Mouse (Mus musculus): ENCODE data around the gene Sars2. TPM values are rescaled to one million over a fixed set of nuclear protein-coding genes. Genes with fewer than 3 reads are reported as not detected.

Gene Sars2
- polyA plus RNA-seq, 1 experiment from 2014 or later, result 18.3 TPM

- Histone ChIP-seq H3K9ac (no peak overlapping the region), H3K36me3 (replicated peaks) (no peaks in the 10 kb centered on the region), H3K4me2 (no peak overlapping the region), H3K4me3 (no peak overlapping the region), H3K4me1 (peaks cover 8% of the 10 kb centered on the region; the same call in 1 of the 2 replicates), H3K27ac (no peak overlapping the region), H3K27me3 (replicated peaks) (no peaks in the 10 kb centered on the region), H3K9me3 (no peaks in the 10 kb centered on the region)
- 92% methylated on average over 9 of the region's 9 CpGs for WGBS
- ATAC-seq (replicated peaks), result no peak
These were observed 58.2 kb downstream of the Sars2 start for GRCm38 (mm10) chr7:28799994-28800393.

GRCm38 (mm10) chr7:28801451-28801850 lies 59.7 kb downstream of the Sars2 start:
- peaks cover 6% of the 10 kb centered on the region; the same call in 1 of the 2 replicates for H3K4me1 ChIP-seq
- H3K9me3 ChIP-seq, result no peaks in the 10 kb centered on the region
- no peak overlapping the region for H3K4me3 ChIP-seq
- no peak overlapping the region for H3K4me2 ChIP-seq
- no peaks in the 10 kb centered on the region for H3K27me3 ChIP-seq (replicated peaks)
- no peak overlapping the region for H3K9ac ChIP-seq
- no peaks in the 10 kb centered on the region for H3K36me3 ChIP-seq (replicated peaks)
- no peak overlapping the region for H3K27ac ChIP-seq
- 85% methylated on average over 3 of the region's 3 CpGs for WGBS
- ATAC-seq (replicated peaks), result no peak

- 21% methylated on average over 10 of the region's 10 CpGs for WGBS
- no peak for ATAC-seq (replicated peaks)
- Histone ChIP-seq H3K4me1 (no peaks in the 10 kb centered on the region; the same call in 1 of the 2 replicates), H3K4me2 (no peak overlapping the region), H3K4me3 (no peak overlapping the region), H3K36me3 (replicated peaks) (no peaks in the 10 kb centered on the region), H3K27ac (peak overlapping the region; percentile 45; the same call in 1 of the 2 replicates), H3K9ac (no peak overlapping the region), H3K9me3 (no peaks in the 10 kb centered on the region), H3K27me3 (replicated peaks) (no peaks in the 10 kb centered on the region)
These were observed 60.3 kb downstream of the Sars2 start for GRCm38 (mm10) chr7:28801901-28802670.

- H3K9me3 ChIP-seq, result no peaks in the 10 kb centered on the region
- no peak for ATAC-seq (replicated peaks)
- no peak overlapping the region for H3K9ac ChIP-seq
- H3K36me3 ChIP-seq (replicated peaks), result no peaks in the 10 kb centered on the region
- H3K27me3 ChIP-seq (replicated peaks), result no peaks in the 10 kb centered on the region
- peaks cover 6% of the 10 kb centered on the region for H3K4me1 ChIP-seq
- peak overlapping the region; percentile 45 for H3K27ac ChIP-seq
- no peak overlapping the region for H3K4me2 ChIP-seq
- no peak overlapping the region for H3K4me3 ChIP-seq
- WGBS, result 9% methylated on average over 10 of the region's 10 CpGs
These were observed 61.2 kb downstream of the Sars2 start for GRCm38 (mm10) chr7:28802846-28803588.

Other genes starting within 250 kb of the Sars2 start
- gene Ifnl2, start 231.5 kb upstream of the Sars2 start, polyA plus RNA-seq (2015; fragmentation: Nextera tagmentation; extraction: Ambion mirVana), result not detected in 2 replicates
- gene Ifnl3, start 219.2 kb upstream of the Sars2 start, polyA plus RNA-seq (2015; fragmentation: Nextera tagmentation; extraction: Ambion mirVana), result not detected in 2 replicates
- gene Sycn, start 201.1 kb upstream of the Sars2 start, polyA plus RNA-seq (2015; fragmentation: Nextera tagmentation; extraction: Ambion mirVana), result not detected in 2 replicates
- 0.14 and 0.18 TPM in 2 replicates for gene Nccrp1, start 194.7 kb upstream of the Sars2 start, polyA plus RNA-seq (2015; fragmentation: Nextera tagmentation; extraction: Ambion mirVana)
- gene Samd4b, start 143.8 kb upstream of the Sars2 start, polyA plus RNA-seq (2015; fragmentation: Nextera tagmentation; extraction: Ambion mirVana), result 22.8 and 24.8 TPM in 2 replicates
- 20.9 and 21.6 TPM in 2 replicates for gene Pak4, start 143.8 kb upstream of the Sars2 start, polyA plus RNA-seq (2015; fragmentation: Nextera tagmentation; extraction: Ambion mirVana)
- 0.40 TPM in 1 of 2 replicates, not detected in the other for gene Acp7, start 110.7 kb upstream of the Sars2 start, polyA plus RNA-seq (2015; fragmentation: Nextera tagmentation; extraction: Ambion mirVana)
- 10.2 and 12.1 TPM in 2 replicates for gene Fbxo27, start 49.1 kb upstream of the Sars2 start, polyA plus RNA-seq (2015; fragmentation: Nextera tagmentation; extraction: Ambion mirVana)
- gene Fbxo17, start 25.2 kb upstream of the Sars2 start, polyA plus RNA-seq (2015; fragmentation: Nextera tagmentation; extraction: Ambion mirVana), result 3.7 and 4.0 TPM in 2 replicates
- 96.7 and 106 TPM in 2 replicates for gene Mrps12, start 172 bp upstream of the Sars2 start, polyA plus RNA-seq (2015; fragmentation: Nextera tagmentation; extraction: Ambion mirVana)
- 0.36 and 0.50 TPM in 2 replicates for gene Ccer2, start 14.2 kb downstream of the Sars2 start, polyA plus RNA-seq (2015; fragmentation: Nextera tagmentation; extraction: Ambion mirVana)
- 125 and 129 TPM in 2 replicates for gene Sirt2, start 24.7 kb downstream of the Sars2 start, polyA plus RNA-seq (2015; fragmentation: Nextera tagmentation; extraction: Ambion mirVana)
- gene Nfkbib, start 25.5 kb downstream of the Sars2 start, polyA plus RNA-seq (2015; fragmentation: Nextera tagmentation; extraction: Ambion mirVana), result 65.8 and 66.5 TPM in 2 replicates
- gene Rinl, start 47.0 kb downstream of the Sars2 start, polyA plus RNA-seq (2015; fragmentation: Nextera tagmentation; extraction: Ambion mirVana), result 2.4 and 3.3 TPM in 2 replicates
- 175 and 176 TPM in 2 replicates for gene Hnrnpl, start 66.5 kb downstream of the Sars2 start, polyA plus RNA-seq (2015; fragmentation: Nextera tagmentation; extraction: Ambion mirVana)
- gene Ech1, start 83.2 kb downstream of the Sars2 start, polyA plus RNA-seq (2015; fragmentation: Nextera tagmentation; extraction: Ambion mirVana), result 92.7 and 94.7 TPM in 2 replicates
- 5.6 and 8.2 TPM in 2 replicates for gene Lgals4, start 91.9 kb downstream of the Sars2 start, polyA plus RNA-seq (2015; fragmentation: Nextera tagmentation; extraction: Ambion mirVana)
- gene Lgals7, start 121.9 kb downstream of the Sars2 start, polyA plus RNA-seq (2015; fragmentation: Nextera tagmentation; extraction: Ambion mirVana), result 7.8 and 9.2 TPM in 2 replicates
- 0.33 and 0.52 TPM in 2 replicates for gene Capn12, start 139.4 kb downstream of the Sars2 start, polyA plus RNA-seq (2015; fragmentation: Nextera tagmentation; extraction: Ambion mirVana)
- 140 and 143 TPM in 2 replicates for gene Actn4, start 220.3 kb downstream of the Sars2 start, polyA plus RNA-seq (2015; fragmentation: Nextera tagmentation; extraction: Ambion mirVana)
- gene Eif3k, start 239.9 kb downstream of the Sars2 start, polyA plus RNA-seq (2015; fragmentation: Nextera tagmentation; extraction: Ambion mirVana), result 269 and 284 TPM in 2 replicates
- gene Map4k1, start 240.1 kb downstream of the Sars2 start, polyA plus RNA-seq (2015; fragmentation: Nextera tagmentation; extraction: Ambion mirVana), result 8.5 and 11.4 TPM in 2 replicates

Measured in midbrain, embryonic 15.5 days (tissue).